Mouse (Mus musculus) forebrain, embryonic 11.5 days (tissue): ENCODE measurements around the gene Gm48552. TPM values are rescaled to one million over a fixed set of nuclear protein-coding genes. Genes with fewer than 3 reads are reported as not detected.

Experiments
- ATAC-seq: fragments of 200-750 bp; cut with Nextera tagmentation; replicated peaks from 2 replicates; pipeline ENCODE4 v1.8.0; 2017; ENCODE audit warnings: moderate TSS enrichment; ENCODE audit not compliant: low FRiP score
- DNase-seq: peaks from one replicate; pipeline ENCODE4 v3.0.0-alpha.2; 2017; ENCODE audit warnings: low spot score
- H3K27ac ChIP-seq: fragments of 300-500 bp; sonication (generic); 2 replicates; pipeline ENCODE4 v1.5.1; 2014; ENCODE audit warnings: low read depth, low read length
- H3K27me3 ChIP-seq: fragments of 300-500 bp; sonication (generic); 2 replicates; pipeline ENCODE4 v1.6.1; 2014; ENCODE audit warnings: mild to moderate bottlenecking, low read length, mixed read lengths; ENCODE audit not compliant: control insufficient read depth, insufficient read depth
- H3K36me3 ChIP-seq: fragments of 300-500 bp; sonication (generic); 2 replicates; pipeline ENCODE4 v1.6.1; 2014; ENCODE audit warnings: mild to moderate bottlenecking, low read length, moderate library complexity, mixed read lengths; ENCODE audit not compliant: control insufficient read depth, insufficient read depth
- H3K4me1 ChIP-seq: fragments of 300-500 bp; sonication (generic); replicated peaks from 2 replicates; pipeline ENCODE4 v1.6.1; 2014; ENCODE audit warnings: low read length, mixed read lengths; ENCODE audit not compliant: control insufficient read depth, insufficient read depth
- H3K4me2 ChIP-seq: fragments of 300-500 bp; sonication (generic); 2 replicates; pipeline ENCODE4 v1.6.1; 2014; ENCODE audit warnings: low read depth, mild to moderate bottlenecking, low read length, moderate library complexity, mixed read lengths; ENCODE audit not compliant: severe bottlenecking
- H3K4me3 ChIP-seq: fragments of 300-500 bp; sonication (generic); 2 replicates; pipeline ENCODE4 v1.5.1; 2014; ENCODE audit warnings: low read depth, low read length
- H3K9ac ChIP-seq: fragments of 300-500 bp; sonication (generic); 2 replicates; pipeline ENCODE4 v1.6.1; 2014; ENCODE audit warnings: low read length
- H3K9me3 ChIP-seq: fragments of 300-500 bp; sonication (generic); 2 replicates; pipeline ENCODE4 v1.6.1; 2016; ENCODE audit warnings: low read length, mixed read lengths; ENCODE audit not compliant: control insufficient read depth
- WGBS: fragments of 180-500 bp; shearing (Covaris S2); extraction: QIAGEN DNeasy Blood & Tissue Kit; methylation state at CpG from one replicate; pipeline ENCODE4 v1.1.7; 2014; 5-methylcytosine and 5-hydroxymethylcytosine counted together
- polyA plus RNA-seq: library from polyadenylated mRNA; unstranded; fragments of >200 nt; fragmentation: Nextera tagmentation; extraction: Ambion mirVana; gene quantifications from 2 replicates; pipeline ENCODE4 v1.2.1, GENCODE M21; 2014

Gm48552 gene
- polyA plus RNA-seq, 1 experiment from 2014 or later: 1.1 TPM

GRCm38 (mm10) chr10:81378553-81379182, 10.1 kb upstream of the Gm48552 start:
- DNase-seq: peak; percentile 100
- Histone ChIP-seq H3K4me2 (peak overlapping the region; percentile 65), H3K4me1 (peaks cover 17% of the 10 kb centered on the region), H3K9ac (peak overlapping the region; percentile 94), H3K36me3 (peaks cover 6% of the 10 kb centered on the region; the same call in 1 of the 2 replicates), H3K9me3 (no peaks in the 10 kb centered on the region), H3K27me3 (no peaks in the 10 kb centered on the region), H3K4me3 (peak overlapping the region; percentile 89), H3K27ac (peak overlapping the region; percentile 75)
- peak; percentile 97 for ATAC-seq
- WGBS: under 1% methylated on average over 46 of the region's 46 CpGs

GRCm38 (mm10) chr10:81379183-81379553, 9.6 kb upstream of the Gm48552 start:
- Histone ChIP-seq H3K36me3 (peaks cover 5% of the 10 kb centered on the region; the same call in 1 of the 2 replicates), H3K9me3 (no peaks in the 10 kb centered on the region), H3K27me3 (no peaks in the 10 kb centered on the region), H3K4me3 (peak overlapping the region; percentile 89), H3K27ac (peak overlapping the region; percentile 75), H3K4me2 (peak overlapping the region; percentile 65), H3K9ac (peak overlapping the region; percentile 64), H3K4me1 (peaks cover 17% of the 10 kb centered on the region)
- ATAC-seq: no peak; the same call in 1 of the 2 replicates
- no peak for DNase-seq
- WGBS: 55% methylated on average over 3 of the region's 3 CpGs

- H3K4me1 ChIP-seq: peaks cover 18% of the 10 kb centered on the region
- no peaks in the 10 kb centered on the region for H3K9me3 ChIP-seq
- 88% methylated on average over 6 of the region's 6 CpGs for WGBS
- no peak for DNase-seq
- H3K4me3 ChIP-seq: no peak overlapping the region
- no peak overlapping the region for H3K27ac ChIP-seq
- no peak for ATAC-seq
- H3K27me3 ChIP-seq: no peaks in the 10 kb centered on the region
- no peak overlapping the region for H3K9ac ChIP-seq
- H3K36me3 ChIP-seq: peaks cover 3% of the 10 kb centered on the region; the same call in 1 of the 2 replicates
- no peak overlapping the region for H3K4me2 ChIP-seq
These were observed 8.9 kb upstream of the Gm48552 start for GRCm38 (mm10) chr10:81379809-81380378.

- DNase-seq (no peak), ATAC-seq (no peak)
- H3K9me3 ChIP-seq: no peaks in the 10 kb centered on the region
- peaks cover 14% of the 10 kb centered on the region for H3K4me1 ChIP-seq
- no peak overlapping the region for H3K27ac ChIP-seq
- 88% methylated on average over 5 of the region's 5 CpGs for WGBS
- no peak overlapping the region for H3K4me3 ChIP-seq
- H3K4me2 ChIP-seq: no peak overlapping the region
- H3K9ac ChIP-seq: 0 out of 2 replicates have a peak overlapping the region, but pooled peaks have one; percentile 12
- no peaks in the 10 kb centered on the region; the same call in 1 of the 2 replicates for H3K36me3 ChIP-seq
- no peaks in the 10 kb centered on the region for H3K27me3 ChIP-seq
These were observed 6.8 kb upstream of the Gm48552 start for GRCm38 (mm10) chr10:81382039-81382438.

- Histone ChIP-seq H3K27me3 (no peaks in the 10 kb centered on the region), H3K36me3 (peaks cover 2% of the 10 kb centered on the region; the same call in 1 of the 2 replicates), H3K9ac (peak within 1 kb of the TSS; percentile 79), H3K27ac (peak within 1 kb of the TSS; percentile 64), H3K4me3 (peak within 1 kb of the TSS; percentile 90), H3K4me1 (peaks cover 7% of the 10 kb centered on the region), H3K9me3 (no peaks in the 10 kb centered on the region), H3K4me2 (peak within 1 kb of the TSS; percentile 94)
- peak; percentile 95 for ATAC-seq
- WGBS: 5% methylated on average over 50 of the region's 54 CpGs
- peak; percentile 97 for DNase-seq
These were observed 4.8 kb upstream of the Gm48552 start, which contains the start of the genes Dohh and Gm48551 for GRCm38 (mm10) chr10:81383802-81384604. Dohh (plus strand) TSS chr10:81384428. Gm48551 (plus strand) TSS chr10:81384466.

DNA sequence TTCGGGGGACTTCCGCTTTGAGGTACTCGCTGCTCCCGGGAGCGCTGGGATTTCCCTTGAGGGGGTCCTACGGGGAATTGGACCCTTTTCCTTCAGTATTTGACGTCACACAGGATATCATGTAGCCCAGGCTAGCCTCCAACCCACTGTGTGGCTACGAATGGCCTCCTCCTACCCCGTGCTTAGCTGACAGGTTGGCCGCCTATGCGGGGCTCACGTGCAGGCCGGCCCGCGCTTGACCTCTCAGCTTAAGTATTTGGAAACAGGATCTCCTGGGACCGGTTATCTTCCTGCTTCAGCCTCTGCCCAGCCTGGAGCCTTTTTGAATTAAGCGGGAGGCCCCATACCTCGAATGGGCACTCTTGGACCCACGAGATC, 4.2 kb upstream of the Gm48552 start:
- Histone ChIP-seq H3K9me3 (no peaks in the 10 kb centered on the region), H3K4me1 (peaks cover 7% of the 10 kb centered on the region), H3K27me3 (no peaks in the 10 kb centered on the region), H3K4me2 (peak overlapping the region; percentile 94), H3K36me3 (peaks cover 2% of the 10 kb centered on the region; the same call in 1 of the 2 replicates), H3K4me3 (peak overlapping the region; percentile 90), H3K9ac (peak overlapping the region; percentile 79), H3K27ac (peak overlapping the region; percentile 64)
- WGBS: under 1% methylated on average over 19 of the region's 19 CpGs
- DNase-seq (no peak), ATAC-seq (0 out of 2 replicates have a peak, but pooled peaks have one; percentile 11)

DNA sequence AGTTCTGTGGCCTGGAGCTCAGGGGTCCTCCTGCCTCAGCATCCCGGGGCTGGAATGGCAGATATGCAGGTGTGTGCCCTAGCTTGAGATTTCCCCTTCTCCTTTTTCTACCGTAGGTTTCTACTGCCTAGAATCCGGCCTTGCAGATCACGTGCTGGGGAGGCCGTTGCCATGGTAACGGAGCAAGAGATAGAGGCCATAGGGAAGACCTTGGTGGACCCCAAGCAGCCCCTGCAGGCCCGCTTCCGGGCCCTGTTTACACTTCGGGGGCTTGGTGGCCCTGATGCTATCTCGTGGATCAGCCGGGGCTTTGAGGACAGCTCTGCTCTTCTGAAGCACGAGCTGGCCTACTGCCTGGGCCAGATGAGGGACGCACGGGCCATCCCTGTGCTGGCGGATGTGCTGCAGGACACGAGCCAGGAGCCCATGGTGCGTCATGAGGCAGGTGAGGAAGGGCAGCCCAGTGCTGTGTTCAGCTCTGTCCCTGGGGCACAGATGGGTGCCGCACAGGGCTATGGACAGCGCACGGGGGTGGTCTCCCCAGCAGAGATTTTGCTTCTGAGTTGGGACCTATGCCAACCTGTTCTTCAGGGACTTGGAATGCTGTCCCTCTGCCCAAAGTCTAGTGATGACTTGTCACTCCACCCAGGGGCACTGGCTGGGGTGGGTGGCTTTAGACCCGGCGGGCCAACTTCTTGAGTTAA, 3.0 kb upstream of the Gm48552 start:
- Histone ChIP-seq H3K27me3 (no peaks in the 10 kb centered on the region), H3K4me3 (peak overlapping the region; percentile 90; the same call in 1 of the 2 replicates), H3K36me3 (peaks cover 2% of the 10 kb centered on the region; the same call in 1 of the 2 replicates), H3K4me2 (peak overlapping the region; percentile 94), H3K4me1 (peaks cover 7% of the 10 kb centered on the region), H3K9ac (no peak overlapping the region), H3K27ac (no peak overlapping the region), H3K9me3 (no peaks in the 10 kb centered on the region)
- ATAC-seq (no peak), DNase-seq (no peak)
- WGBS: 87% methylated on average over 22 of the region's 22 CpGs

GRCm38 (mm10) chr10:81387716-81388115, 1.1 kb upstream of the Gm48552 start:
- Histone ChIP-seq H3K4me1 (peaks cover 7% of the 10 kb centered on the region), H3K27ac (no peak overlapping the region), H3K4me2 (no peak overlapping the region), H3K36me3 (peaks cover 2% of the 10 kb centered on the region; the same call in 1 of the 2 replicates), H3K9me3 (no peaks in the 10 kb centered on the region), H3K27me3 (no peaks in the 10 kb centered on the region), H3K9ac (no peak overlapping the region), H3K4me3 (no peak overlapping the region)
- DNase-seq (no peak), ATAC-seq (no peak)
- WGBS: 95% methylated on average over 20 of the region's 20 CpGs
